Mouse (Mus musculus) bone marrow, adult 2 months (tissue): Measurements from ENCODE around the gene Snx9.

Experiments used
- CTCF ChIP-seq: fragments of 200-500 bp; IDR thresholded peaks from 2 replicates; pipeline ENCODE4 v1.5.1; 2011; ENCODE audit warnings: low read length, control low read depth; ENCODE audit not compliant: control insufficient read depth, insufficient read depth
- POLR2A ChIP-seq: fragments of 200-500 bp; IDR thresholded peaks from 2 replicates; pipeline ENCODE4 v1.6.1; 2011; ENCODE audit warnings: low read depth, mild to moderate bottlenecking, control low read depth, low read length, borderline replicate concordance; ENCODE audit not compliant: control insufficient read depth

DNA sequence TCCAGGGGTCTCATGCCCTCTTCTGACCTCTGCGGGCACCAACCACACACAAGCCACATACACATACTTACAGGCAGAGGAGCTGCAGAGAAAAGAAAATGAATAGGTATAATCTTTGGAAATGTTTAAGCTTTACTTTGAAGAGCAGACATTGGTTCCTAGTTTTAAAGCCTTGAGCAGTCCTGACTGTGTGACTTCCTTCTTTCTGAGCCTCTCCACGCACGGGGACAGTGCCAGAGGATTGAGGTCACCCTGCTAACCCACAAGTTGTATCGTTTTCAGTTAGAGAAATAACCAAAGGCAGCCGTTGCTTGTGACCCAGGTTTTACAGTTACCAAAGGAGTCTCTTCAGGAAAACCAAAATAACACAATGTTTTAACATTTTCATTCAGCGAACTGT, 87.9 kb downstream of the Snx9 start:
- TF ChIP-seq POLR2A (no peak), CTCF (no peak)
